Mouse (Mus musculus): ENCODE data around the gene Slco1a5. TPM values are rescaled to one million over a fixed set of nuclear protein-coding genes. Genes with fewer than 3 reads are reported as not detected.

The Slco1a5 gene
- total RNA-seq (2012; rRNA removed) (not detected in 2 replicates), total RNA-seq (2014; rRNA removed) (not detected in 2 replicates), polyA plus RNA-seq (2012; ENCODE audit: insufficient read length, low read depth) (not detected in 2 replicates)

GRCm38 (mm10) chr6:142322881-142323280, at the start of gene Slco1a5:
Gene Slco1a5 (minus strand): TSS chr6:142322981.
- Histone ChIP-seq H3K27me3 (replicated peaks) (no peaks in the 10 kb centered on the region), H3K4me3 (replicated peaks in 1 of 3; ENCODE audit: low read depth in 2 of 3, low read length in 2 of 3, poor library complexity in 1 of 3) (no peak within 1 kb of the TSS), H3K9ac (ENCODE audit: insufficient read depth, low read depth) (no peak within 1 kb of the TSS), H3K79me2 (replicated peaks; ENCODE audit: control insufficient read depth, extremely low read depth, insufficient read depth, poor library complexity, severe bottlenecking) (no peaks in the 10 kb centered on the region), H3K36me3 (replicated peaks in 1 of 2; ENCODE audit: control insufficient read depth in 1 of 2, insufficient read depth in 1 of 2, low read length in 1 of 2) (no peaks in the 10 kb centered on the region), H3K9me3 (replicated peaks; ENCODE audit: low read length) (no peaks in the 10 kb centered on the region), H3K4me1 (ENCODE audit: control insufficient read depth in 1 of 2, insufficient read depth in 2 of 2) (no peaks in the 10 kb centered on the region), H3K27ac (ENCODE audit: insufficient read depth, low read depth) (no peak within 1 kb of the TSS), H3K4me2 (ENCODE audit: insufficient read depth, low read depth, poor library complexity, severe bottlenecking) (no peak within 1 kb of the TSS)
- dilution Hi-C loops (cut with MboI; ENCODE audit: extremely low pct_ligation_motif_present, extremely low pct_unique_long_range_greater_than_20kb, low sequenced_read_pairs) = no loop called here
- TF ChIP-seq BHLHE40 (IDR thresholded peaks at IDR 0.05; ENCODE audit: low read depth, low read length) (no peak), USF1 (IDR thresholded peaks at IDR 0.05; ENCODE audit: low read depth, low read length) (no peak), MAZ (IDR thresholded peaks at IDR 0.05; ENCODE audit: low read depth, low read length) (no peak), CHD2 (IDR thresholded peaks at IDR 0.05; ENCODE audit: low read length) (no peak), EP300 (IDR thresholded peaks at IDR 0.05; ENCODE audit: low read length) (no peak), NRF1 (IDR thresholded peaks at IDR 0.05; ENCODE audit: low read depth, low read length) (no peak), MXI1 (IDR thresholded peaks at IDR 0.05; ENCODE audit: low read depth, low read length) (no peak), RCOR1 (conservative IDR thresholded peaks at IDR 0.05; ENCODE audit: low read depth, low read length) (no peak), ELF1 (IDR thresholded peaks at IDR 0.05; ENCODE audit: low read depth, low read length) (no peak), MAX (IDR thresholded peaks at IDR 0.05; ENCODE audit: low read length) (no peak), UBTF (IDR thresholded peaks at IDR 0.05; ENCODE audit: low read depth, low read length) (no peak), CTCF (conservative IDR thresholded peaks at IDR 0.05 in 1 of 2, IDR thresholded peaks at IDR 0.05 in 1 of 2; ENCODE audit: low read depth in 2 of 2, low read length in 2 of 2) (no peak), HCFC1 (IDR thresholded peaks at IDR 0.05; ENCODE audit: low read depth, low read length) (no peak), ZNF384 (IDR thresholded peaks at IDR 0.05; ENCODE audit: low read depth, low read length) (no peak), JUND (conservative IDR thresholded peaks at IDR 0.05; ENCODE audit: low read depth, low read length) (no peak), CHD1 (IDR thresholded peaks at IDR 0.05; ENCODE audit: low read depth, low read length) (no peak)
- no peak for DNase-seq (ENCODE audit: extremely low read depth)
- in situ Hi-C loops (cut with MboI; ENCODE audit: low pct_ligation_motif_present, low pct_unique_long_range_greater_than_20kb, low sequenced_read_pairs) = no loop called here

- Histone ChIP-seq H3K36me3 (replicated peaks in 1 of 2; ENCODE audit: control insufficient read depth in 1 of 2, insufficient read depth in 1 of 2, low read length in 1 of 2) (peaks cover 72 to 94% of the 10 kb centered on the region in 2 experiments), H3K9ac (ENCODE audit: insufficient read depth, low read depth) (no peak overlapping the region), H3K79me2 (replicated peaks; ENCODE audit: control insufficient read depth, extremely low read depth, insufficient read depth, poor library complexity, severe bottlenecking) (no peaks in the 10 kb centered on the region), H3K4me2 (ENCODE audit: insufficient read depth, low read depth, poor library complexity, severe bottlenecking) (no peak overlapping the region), H3K4me1 (ENCODE audit: control insufficient read depth in 1 of 2, insufficient read depth in 2 of 2) (no peaks in the 10 kb centered on the region), H3K4me3 (replicated peaks in 1 of 3; ENCODE audit: low read depth in 2 of 3, low read length in 2 of 3, poor library complexity in 1 of 3) (no peak overlapping the region), H3K27me3 (replicated peaks) (no peaks in the 10 kb centered on the region), H3K27ac (ENCODE audit: insufficient read depth, low read depth) (no peak overlapping the region), H3K9me3 (replicated peaks; ENCODE audit: low read length) (no peaks in the 10 kb centered on the region)
- dilution Hi-C loops (cut with MboI; ENCODE audit: extremely low pct_ligation_motif_present, extremely low pct_unique_long_range_greater_than_20kb, low sequenced_read_pairs) = no loop called here
- DNase-seq (ENCODE audit: extremely low read depth) = no peak
- in situ Hi-C loops (cut with MboI; ENCODE audit: low pct_ligation_motif_present, low pct_unique_long_range_greater_than_20kb, low sequenced_read_pairs) = no loop called here
- TF ChIP-seq GABPA (IDR thresholded peaks at IDR 0.05; ENCODE audit: insufficient replicate concordance, low read depth, low read length) = no peak
- TF ChIP-seq JUND (conservative IDR thresholded peaks at IDR 0.05; ENCODE audit: low read depth, low read length) = no peak
- no peak for TF ChIP-seq EP300 (IDR thresholded peaks at IDR 0.05; ENCODE audit: low read length)
- no peak for TF ChIP-seq TCF12 (IDR thresholded peaks at IDR 0.05; ENCODE audit: low read depth, low read length)
- TF ChIP-seq USF1 (IDR thresholded peaks at IDR 0.05; ENCODE audit: low read depth, low read length) = no peak
- TF ChIP-seq JUN (IDR thresholded peaks at IDR 0.05; ENCODE audit: insufficient read depth, low read depth, low read length) = no peak
- TF ChIP-seq MAX (IDR thresholded peaks at IDR 0.05; ENCODE audit: low read length) = no peak
- TF ChIP-seq NRF1 (IDR thresholded peaks at IDR 0.05; ENCODE audit: low read depth, low read length) = no peak
- TF ChIP-seq ETS1 (conservative IDR thresholded peaks at IDR 0.05; ENCODE audit: low read depth, low read length) = no peak
- TF ChIP-seq ZNF384 (IDR thresholded peaks at IDR 0.05; ENCODE audit: low read depth, low read length) = no peak
- no peak for TF ChIP-seq SMC3 (IDR thresholded peaks at IDR 0.05; ENCODE audit: low read depth, low read length)
- TF ChIP-seq IRF4 (IDR thresholded peaks at IDR 0.05; ENCODE audit: low read depth, low read length) = no peak
- TF ChIP-seq E2F4 (IDR thresholded peaks at IDR 0.05; ENCODE audit: insufficient replicate concordance, low read depth, low read length) = no peak
- no peak for TF ChIP-seq ELF1 (IDR thresholded peaks at IDR 0.05; ENCODE audit: low read depth, low read length)
- no peak for TF ChIP-seq MAZ (IDR thresholded peaks at IDR 0.05; ENCODE audit: low read depth, low read length)
Observed at GRCm38 (mm10) chr6:142369568-142369967, 46.8 kb upstream of the Slco1a5 start.

All from CH12.LX (cell line).